Mouse (Mus musculus) spleen, adult 10 weeks (tissue): ENCODE data around the gene Gimap9. TPM values are rescaled to one million over a fixed set of nuclear protein-coding genes. Genes with fewer than 3 reads are reported as not detected.

Experiments used
- polyA plus RNA-seq: library from polyadenylated mRNA; stranded (reverse); fragments of 350-450 nt; fragmentation: Illumina TruSeq; extraction: RNeasy Lipid Tissue Mini Kit (QIAGEN cat#74804); gene quantifications from one replicate; pipeline ENCODE4 v1.2.3, GENCODE M21; 2015; ENCODE audit warnings: low replicate concordance; ENCODE audit not compliant: insufficient read depth

Gene Gimap9
- polyA plus RNA-seq: 169 TPM

GRCm38 (mm10) chr6:48675931-48676859 is at the start of gene Gimap9:
Gene Gimap9, plus strand, starts transcription at chr6:48676129.

GRCm38 (mm10) chr6:48626464-48626863 is 49.5 kb upstream of the Gimap9 start, which contains the start of gene AI854703:
Gene AI854703, plus strand, starts transcription at chr6:48626764.

GRCm38 (mm10) chr6:48646995-48647394 is 28.9 kb upstream of the Gimap9 start, which contains the start of gene Gimap8:
Gene Gimap8, plus strand, starts transcription at chr6:48647234.

GRCm38 (mm10) chr6:48684319-48684718 is 8.4 kb downstream of the Gimap9 start, which contains the start of gene Gimap4:
Gene Gimap4, plus strand, starts transcription at chr6:48684549.

GRCm38 (mm10) chr6:48718455-48718854 is 42.5 kb downstream of the Gimap9 start, which contains the start of the genes Gm28053 and Gimap7:
Gene Gm28053, plus strand, starts transcription at chr6:48718607.
Gene Gimap7, plus strand, starts transcription at chr6:48718621.

Other genes with a start within 250 kb of the Gimap9 start
- gene Zfp467, start 230.3 kb upstream of the Gimap9 start, polyA plus RNA-seq: 9.9 TPM
- gene Sspo, start 227.9 kb upstream of the Gimap9 start, polyA plus RNA-seq: 0.75 TPM
- 2.4 TPM for gene Atp6v0e2, start 138.5 kb upstream of the Gimap9 start, polyA plus RNA-seq
- gene Lrrc61, start 121.3 kb upstream of the Gimap9 start, polyA plus RNA-seq: 15.7 TPM
- gene Rarres2, start 103.3 kb upstream of the Gimap9 start, polyA plus RNA-seq: 84.3 TPM
- not detected for gene Gm45021, start 86.5 kb upstream of the Gimap9 start, polyA plus RNA-seq
- 7.5 TPM for gene Repin1, start 82.2 kb upstream of the Gimap9 start, polyA plus RNA-seq
- gene Gm44965, start 82.2 kb upstream of the Gimap9 start, polyA plus RNA-seq: not detected
- gene Zfp775, start 74.1 kb upstream of the Gimap9 start, polyA plus RNA-seq: 1.5 TPM
- gene AI854703, start 49.4 kb upstream of the Gimap9 start, polyA plus RNA-seq: 0.30 TPM
- gene Gimap8, start 28.9 kb upstream of the Gimap9 start, polyA plus RNA-seq: 329 TPM
- 799 TPM for gene Gimap4, start 8.4 kb downstream of the Gimap9 start, polyA plus RNA-seq
- 609 TPM for gene Gimap6, start 32.1 kb downstream of the Gimap9 start, polyA plus RNA-seq
- 83.2 TPM for gene Gm28053, start 42.5 kb downstream of the Gimap9 start, polyA plus RNA-seq
- 103 TPM for gene Gimap7, start 42.5 kb downstream of the Gimap9 start, polyA plus RNA-seq
- 200 TPM for gene Gimap1, start 62.9 kb downstream of the Gimap9 start, polyA plus RNA-seq
- 81.6 TPM for gene Gimap5, start 70.1 kb downstream of the Gimap9 start, polyA plus RNA-seq
- 371 TPM for gene Gimap3, start 94.7 kb downstream of the Gimap9 start, polyA plus RNA-seq
- 159 TPM for gene Tmem176a, start 164.8 kb downstream of the Gimap9 start, polyA plus RNA-seq
- 279 TPM for gene Tmem176b, start 165.4 kb downstream of the Gimap9 start, polyA plus RNA-seq
- 0.97 TPM for gene Aoc1, start 196.8 kb downstream of the Gimap9 start, polyA plus RNA-seq